Mouse (Mus musculus) G1E-ER4 (cell line): ENCODE results near the gene Rnf115. TPM values are rescaled to one million over a fixed set of nuclear protein-coding genes. Genes with fewer than 3 reads are reported as not detected.

Experiments used
- GATA1 ChIP-seq: IDR thresholded peaks from one replicate; pipeline ENCODE4 v1.8.0; 2012; ENCODE audit warnings: low read length, inconsistent platforms
- polyA plus RNA-seq: library from polyadenylated mRNA; stranded (reverse); fragments of >175 nt; gene quantifications from 2 replicates; pipeline ENCODE4 v1.2.3, GENCODE M21; 2012

Rnf115 gene
- polyA plus RNA-seq, 1 experiment = 25.4 TPM

DNA sequence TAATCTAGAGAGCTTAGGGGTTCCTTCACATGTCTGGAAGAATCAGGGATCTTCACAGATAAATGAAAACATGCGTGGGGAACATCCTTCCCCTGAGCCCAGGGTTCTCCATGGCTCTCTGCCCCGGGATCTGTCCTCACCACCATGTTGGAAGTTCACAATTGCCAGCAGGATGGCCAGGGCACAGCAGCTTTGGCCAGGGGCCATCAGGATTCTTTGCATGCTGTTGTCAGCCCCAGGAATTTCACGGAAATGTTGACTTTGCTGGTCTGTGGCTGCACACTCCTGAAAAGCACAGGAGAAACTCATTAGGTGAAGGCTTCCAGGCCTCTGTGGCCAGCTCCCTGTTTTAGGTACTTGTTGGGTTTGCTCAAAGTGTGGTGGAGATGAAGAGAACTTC lies 81.2 kb downstream of the Rnf115 start:
- no peak for TF ChIP-seq GATA1

DNA sequence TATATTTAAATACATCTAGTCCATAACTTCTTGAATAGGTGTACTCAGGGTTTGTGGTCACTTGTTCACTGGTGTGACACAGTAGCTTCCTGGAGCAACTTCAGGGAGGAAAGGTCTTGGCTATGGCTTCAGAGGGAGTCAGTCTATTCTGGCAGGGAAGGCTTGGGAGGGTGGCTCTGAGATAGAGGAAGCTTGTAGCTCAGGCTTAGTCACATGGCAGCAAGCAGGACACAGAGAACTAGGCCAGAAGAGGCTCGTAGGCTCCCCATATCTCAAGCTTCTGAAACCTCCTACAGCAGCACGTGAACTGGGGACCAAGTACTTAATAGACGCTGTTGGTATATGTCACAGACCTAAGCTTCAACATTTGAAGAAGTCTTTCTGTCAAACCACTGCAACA lies 83.8 kb downstream of the Rnf115 start:
- TF ChIP-seq GATA1 = no peak

GRCm38 (mm10) chr3:96812395-96813091 lies 85.1 kb downstream of the Rnf115 start:
- TF ChIP-seq GATA1 = no peak

DNA sequence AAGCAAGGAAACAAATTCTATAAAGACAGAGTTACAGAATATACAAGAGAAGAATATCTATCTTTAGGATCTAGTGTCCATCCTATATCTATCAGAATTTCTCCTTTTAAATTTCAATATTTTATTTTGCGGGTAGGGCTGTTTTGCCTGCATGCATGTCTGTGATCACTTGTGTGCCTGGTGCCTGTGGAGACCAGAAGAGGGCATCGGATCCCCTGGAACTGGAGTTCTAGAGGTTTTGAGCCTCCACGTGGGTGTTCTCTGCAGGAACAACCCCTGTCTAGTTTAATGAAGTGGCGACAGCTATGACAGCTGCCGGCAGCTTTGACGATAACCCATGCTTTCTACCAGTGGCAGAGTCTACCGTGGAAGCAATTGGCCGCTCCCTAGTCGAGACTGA lies 85.6 kb downstream of the Rnf115 start:
- no peak for TF ChIP-seq GATA1

GRCm38 (mm10) chr3:96813591-96814244 lies 86.3 kb downstream of the Rnf115 start:
- TF ChIP-seq GATA1 = no peak

- no peak for TF ChIP-seq GATA1
Measured at GRCm38 (mm10) chr3:96814342-96814741, 86.9 kb downstream of the Rnf115 start.

DNA sequence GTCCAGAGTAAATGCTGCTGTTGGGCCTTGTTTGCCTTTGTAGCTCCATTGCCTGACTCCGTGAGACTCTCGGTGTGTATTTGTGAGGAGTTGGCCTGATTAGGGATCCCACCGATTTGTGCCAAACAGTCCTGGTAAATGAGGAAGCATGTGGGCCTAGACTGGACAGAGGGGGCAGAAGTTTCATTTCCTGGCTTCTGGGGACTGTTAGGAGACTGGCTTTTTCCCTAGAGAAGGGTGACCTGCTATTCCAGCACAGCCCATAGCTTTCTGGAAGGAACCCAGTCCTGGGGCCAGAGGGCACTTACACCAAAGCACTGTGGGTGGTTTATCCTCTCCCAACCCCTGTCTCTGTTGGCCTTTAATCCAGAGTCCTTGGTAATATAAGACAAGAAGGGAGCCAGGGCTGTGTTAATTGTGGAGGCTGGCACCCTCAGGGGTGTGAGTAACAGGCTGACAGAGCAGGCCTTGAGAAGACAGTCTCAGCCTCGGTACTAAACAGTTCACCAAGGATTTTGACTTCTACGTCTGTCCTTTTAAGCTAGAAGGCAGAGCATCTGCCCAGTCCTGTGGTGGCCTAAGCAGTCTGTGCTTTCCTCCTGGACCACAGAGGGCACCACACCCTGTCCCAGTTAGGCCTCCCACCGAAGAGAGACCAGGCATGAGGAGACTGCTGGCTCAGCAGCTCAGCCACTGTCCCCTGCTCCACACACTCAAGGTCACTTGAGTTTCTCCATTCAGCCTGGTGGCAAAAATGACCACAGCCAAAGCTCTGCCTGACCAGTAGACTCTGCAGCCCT lies 92.9 kb downstream of the Rnf115 start:
- no peak for TF ChIP-seq GATA1

- no peak for TF ChIP-seq GATA1
Measured at GRCm38 (mm10) chr3:96821581-96821980, 94.1 kb downstream of the Rnf115 start.

DNA sequence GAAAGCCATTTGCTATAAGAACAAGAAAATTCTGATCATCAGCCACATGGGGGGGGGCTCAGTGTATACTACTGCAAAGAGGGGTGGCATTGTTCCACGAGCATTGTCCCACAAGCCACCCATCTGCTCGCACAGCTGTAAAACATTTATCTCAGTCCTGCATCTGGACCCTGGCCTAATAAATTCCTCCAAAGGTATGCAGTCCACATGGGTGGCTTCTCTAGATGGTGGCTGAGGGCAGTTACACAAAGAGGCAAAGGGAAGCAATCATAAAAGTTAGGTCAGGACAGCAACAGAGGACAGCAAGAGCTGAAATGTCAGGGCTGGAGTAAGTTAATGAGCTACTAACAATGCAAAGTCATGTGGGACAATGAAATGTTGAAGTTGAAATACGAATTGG lies 96.2 kb downstream of the Rnf115 start:
- peak; percentile 5 for TF ChIP-seq GATA1

- TF ChIP-seq GATA1 = no peak
Measured at GRCm38 (mm10) chr3:96824614-96825013, 97.2 kb downstream of the Rnf115 start.

- no peak for TF ChIP-seq GATA1
Measured at GRCm38 (mm10) chr3:96825261-96825660, 97.8 kb downstream of the Rnf115 start.

- no peak for TF ChIP-seq GATA1
Measured at GRCm38 (mm10) chr3:96828308-96828864, 100.9 kb downstream of the Rnf115 start.

DNA sequence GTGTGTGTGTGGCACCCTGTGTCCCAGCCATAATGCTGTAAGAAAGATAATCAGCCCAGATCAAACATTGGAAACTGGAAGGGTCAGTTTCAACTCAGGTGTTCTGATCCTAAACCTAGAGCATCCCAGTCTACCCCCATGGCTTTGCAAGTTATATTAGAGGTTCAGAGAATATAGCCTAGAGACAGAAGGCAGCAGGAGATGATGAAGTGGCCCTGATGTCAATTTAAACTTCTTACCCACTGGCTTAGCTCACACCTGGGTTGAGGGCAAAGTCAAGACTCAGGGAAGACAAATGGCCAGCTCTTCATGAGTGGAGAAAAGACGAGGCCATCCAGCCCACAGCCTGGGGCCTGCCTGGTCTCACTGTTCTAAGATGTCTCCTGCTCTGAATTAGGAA lies 101.5 kb downstream of the Rnf115 start, which contains the start of the genes Pdzk1 and Cd160:
TSS of gene Pdzk1 (plus strand) at position 301 of the 400 bp plus-strand sequence.
TSS of gene Cd160 (minus strand) at position 368 of the 400 bp plus-strand sequence.
- no peak for TF ChIP-seq GATA1

GRCm38 (mm10) chr3:96829856-96830255 lies 102.4 kb downstream of the Rnf115 start:
- TF ChIP-seq GATA1 = no peak

DNA sequence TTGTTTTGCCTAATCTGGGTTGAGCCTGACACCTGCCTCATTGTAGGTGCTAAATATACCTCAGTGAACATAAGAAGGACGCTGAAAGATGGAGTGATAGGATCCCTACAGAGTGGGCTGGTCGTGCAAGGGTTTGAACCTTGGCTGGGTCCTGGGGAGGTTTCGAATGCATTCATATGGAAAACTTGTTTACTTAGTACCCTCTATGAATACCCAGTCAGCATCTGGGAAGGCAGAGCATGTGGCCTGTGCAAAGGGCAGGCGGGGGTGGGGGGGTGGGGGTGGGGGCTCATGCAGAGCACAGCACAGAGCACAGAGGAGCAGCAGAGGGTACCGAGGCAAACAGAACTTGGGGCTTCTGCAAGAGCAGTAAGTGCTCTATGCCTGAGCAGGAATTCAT lies 105.5 kb downstream of the Rnf115 start:
- no peak for TF ChIP-seq GATA1
